Mouse (Mus musculus) embryonic facial prominence, embryonic 11.5 days (tissue): ENCODE measurements at regions not wholly inside any gene's neighbourhood (a gene's known extent, or its start where the extent isn't known, plus 50 kb on each side); places are given as distances from the start of the nearest gene placed in this dataset.

Experiments
- ATAC-seq: fragments of 200-750 bp; cut with Nextera tagmentation; replicated peaks from 2 replicates; pipeline ENCODE4 v1.8.0; 2017; ENCODE audit warnings: low read depth; ENCODE audit not compliant: insufficient number of reproducible peaks, low FRiP score, low TSS enrichment
- DNase-seq: peaks from one replicate; pipeline ENCODE4 v3.0.0-alpha.2; 2015; ENCODE audit warnings: low spot score
- H3K27ac ChIP-seq: fragments of 300-500 bp; sonication (generic); replicated peaks from 2 replicates; pipeline ENCODE4 v1.5.1; 2014; ENCODE audit warnings: mild to moderate bottlenecking, low read depth, low read length, control low read depth
- H3K27me3 ChIP-seq: fragments of 300-500 bp; sonication (generic); 2 replicates; pipeline ENCODE4 v1.6.1; 2014; ENCODE audit warnings: mild to moderate bottlenecking, low read length, moderate library complexity, mixed read lengths; ENCODE audit not compliant: control insufficient read depth, insufficient read depth
- H3K36me3 ChIP-seq: fragments of 300-500 bp; sonication (generic); replicated peaks from 2 replicates; pipeline ENCODE4 v1.6.1; 2014; ENCODE audit warnings: low read depth, mild to moderate bottlenecking, low read length, moderate library complexity, mixed read lengths; ENCODE audit not compliant: control insufficient read depth, insufficient read depth
- H3K4me1 ChIP-seq: fragments of 300-500 bp; sonication (generic); 2 replicates; pipeline ENCODE4 v1.6.1; 2014; ENCODE audit warnings: low read length, mixed read lengths; ENCODE audit not compliant: control insufficient read depth, insufficient read depth
- H3K4me2 ChIP-seq: fragments of 300-500 bp; sonication (generic); 2 replicates; pipeline ENCODE4 v1.6.1; 2014; ENCODE audit warnings: low read depth, mild to moderate bottlenecking, control low read depth, low read length, moderate library complexity
- H3K4me3 ChIP-seq: fragments of 300-500 bp; sonication (generic); 2 replicates; pipeline ENCODE4 v1.5.1; 2014; ENCODE audit warnings: low read depth, low read length, control low read depth
- H3K9ac ChIP-seq: fragments of 300-500 bp; sonication (generic); replicated peaks from 2 replicates; pipeline ENCODE4 v1.6.1; 2014; ENCODE audit warnings: mild to moderate bottlenecking, control low read depth, low read length
- H3K9me3 ChIP-seq: fragments of 300-500 bp; sonication (generic); replicated peaks from 2 replicates; pipeline ENCODE4 v1.6.1; 2016; ENCODE audit warnings: mild to moderate bottlenecking, low read length, inconsistent platforms, mixed read lengths; ENCODE audit not compliant: control insufficient read depth
- WGBS: fragments of 180-500 bp; shearing (Covaris S2); extraction: QIAGEN DNeasy Blood & Tissue Kit; methylation state at CpG from one replicate; pipeline ENCODE4 v1.1.7; 2014; 5-methylcytosine and 5-hydroxymethylcytosine counted together

DNA sequence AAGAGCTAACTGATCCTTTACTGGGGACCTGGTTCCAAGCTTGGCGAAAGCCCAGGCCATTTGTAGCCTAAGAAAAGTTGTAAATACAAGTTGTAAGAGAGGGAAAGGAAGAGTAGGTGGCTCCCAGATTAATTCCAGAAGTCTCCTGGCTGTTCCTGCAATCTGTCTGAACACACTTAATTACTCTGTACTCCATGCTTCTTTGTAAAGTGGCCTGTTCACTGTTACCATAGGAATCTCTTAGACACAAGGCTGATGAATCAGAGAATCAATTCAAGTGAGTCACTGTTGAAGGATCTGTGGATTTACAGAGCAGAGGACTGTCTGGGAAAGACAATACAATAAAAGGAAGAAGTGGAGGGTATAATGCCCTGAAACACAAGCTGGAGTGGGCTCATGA is 577.0 kb upstream of the Vstm2b start:
- no peak overlapping the region for H3K4me2 ChIP-seq
- H3K9me3 ChIP-seq = no peaks in the 10 kb centered on the region
- DNase-seq = no peak
- WGBS = 95% methylated on average over 1 of the region's 1 CpGs
- no peaks in the 10 kb centered on the region for H3K4me1 ChIP-seq
- ATAC-seq = no peak
- H3K9ac ChIP-seq = no peak overlapping the region
- no peak overlapping the region for H3K4me3 ChIP-seq
- no peaks in the 10 kb centered on the region for H3K36me3 ChIP-seq
- no peaks in the 10 kb centered on the region for H3K27me3 ChIP-seq
- H3K27ac ChIP-seq = no peak overlapping the region

DNA sequence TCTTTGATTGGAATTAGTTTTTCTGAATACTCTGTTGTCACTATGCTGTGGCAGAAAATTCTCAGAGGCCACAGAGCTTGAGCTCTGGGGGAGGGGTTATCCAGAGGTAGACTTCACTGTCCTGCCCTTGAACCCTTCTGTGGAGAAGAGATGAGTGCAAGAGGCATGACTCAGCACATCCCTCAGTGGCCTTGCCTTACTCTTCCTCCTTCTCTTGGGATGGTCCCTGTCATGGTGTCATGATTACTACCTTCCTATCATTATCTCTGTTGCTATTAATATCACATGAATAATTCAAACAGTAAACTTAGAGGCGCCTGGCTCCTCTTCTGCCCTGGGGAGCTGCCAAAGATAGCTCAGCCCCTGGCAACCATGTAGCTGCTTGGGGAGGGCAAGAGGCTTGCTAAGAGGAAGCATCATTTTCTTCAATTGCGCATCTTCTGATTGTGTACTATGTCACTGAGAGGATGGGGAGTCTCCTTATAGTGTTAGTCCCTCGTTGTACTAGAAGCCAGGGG is 572.9 kb upstream of the Vstm2b start:
- WGBS = 85% methylated on average over 3 of the region's 3 CpGs
- no peaks in the 10 kb centered on the region for H3K27me3 ChIP-seq
- ATAC-seq = no peak
- no peak for DNase-seq
- H3K9ac ChIP-seq = no peak overlapping the region
- H3K4me3 ChIP-seq = no peak overlapping the region
- H3K27ac ChIP-seq = no peak overlapping the region
- no peaks in the 10 kb centered on the region for H3K9me3 ChIP-seq
- no peaks in the 10 kb centered on the region for H3K4me1 ChIP-seq
- H3K4me2 ChIP-seq = no peak overlapping the region
- H3K36me3 ChIP-seq = no peaks in the 10 kb centered on the region

- H3K9ac ChIP-seq = no peak overlapping the region
- H3K27me3 ChIP-seq = no peaks in the 10 kb centered on the region
- H3K4me2 ChIP-seq = no peak overlapping the region
- H3K36me3 ChIP-seq = no peaks in the 10 kb centered on the region
- no peaks in the 10 kb centered on the region for H3K4me1 ChIP-seq
- no peak overlapping the region for H3K27ac ChIP-seq
- no peaks in the 10 kb centered on the region for H3K9me3 ChIP-seq
- DNase-seq (peak; percentile 56), ATAC-seq (peak; percentile 56; the same call in 1 of the 2 replicates)
- H3K4me3 ChIP-seq = no peak overlapping the region
- 35% methylated on average over 4 of the region's 4 CpGs for WGBS
These were observed 565.7 kb upstream of the Vstm2b start for GRCm38 (mm10) chr7:40332455-40332854.

DNA sequence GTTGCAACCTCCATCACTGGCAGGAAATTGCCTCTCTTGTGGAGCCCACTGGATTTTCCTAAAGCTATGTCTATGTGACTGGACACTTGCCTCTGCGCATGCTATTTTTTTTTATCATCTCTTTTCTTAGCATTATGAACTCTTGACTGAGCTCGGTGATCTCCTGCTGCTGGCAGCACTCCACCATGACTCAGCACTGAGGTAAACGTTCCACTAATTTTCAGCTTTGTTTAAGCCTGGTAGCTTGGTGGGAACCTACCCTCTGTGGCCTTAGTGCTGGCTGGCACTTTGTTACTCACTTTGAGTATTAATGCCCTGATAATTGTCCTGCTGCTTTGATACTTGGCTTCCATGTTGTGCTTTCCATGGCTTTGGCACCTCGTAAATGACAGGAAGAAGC is 545.8 kb upstream of the Vstm2b start:
- WGBS = 71% methylated on average over 4 of the region's 4 CpGs
- no peak for ATAC-seq
- Histone ChIP-seq H3K9ac (no peak overlapping the region), H3K36me3 (no peaks in the 10 kb centered on the region), H3K9me3 (no peaks in the 10 kb centered on the region), H3K4me3 (no peak overlapping the region), H3K27me3 (no peaks in the 10 kb centered on the region), H3K4me2 (no peak overlapping the region), H3K4me1 (no peaks in the 10 kb centered on the region), H3K27ac (no peak overlapping the region)
- no peak for DNase-seq

GRCm38 (mm10) chr7:40362719-40363118 is 535.4 kb upstream of the Vstm2b start:
- 14% methylated on average over 2 of the region's 2 CpGs for WGBS
- Histone ChIP-seq H3K9ac (no peak overlapping the region), H3K27me3 (no peaks in the 10 kb centered on the region), H3K9me3 (no peaks in the 10 kb centered on the region), H3K4me3 (no peak overlapping the region), H3K4me2 (no peak overlapping the region), H3K36me3 (no peaks in the 10 kb centered on the region), H3K4me1 (no peaks in the 10 kb centered on the region), H3K27ac (no peak overlapping the region)
- no peak for DNase-seq
- ATAC-seq = no peak

DNA sequence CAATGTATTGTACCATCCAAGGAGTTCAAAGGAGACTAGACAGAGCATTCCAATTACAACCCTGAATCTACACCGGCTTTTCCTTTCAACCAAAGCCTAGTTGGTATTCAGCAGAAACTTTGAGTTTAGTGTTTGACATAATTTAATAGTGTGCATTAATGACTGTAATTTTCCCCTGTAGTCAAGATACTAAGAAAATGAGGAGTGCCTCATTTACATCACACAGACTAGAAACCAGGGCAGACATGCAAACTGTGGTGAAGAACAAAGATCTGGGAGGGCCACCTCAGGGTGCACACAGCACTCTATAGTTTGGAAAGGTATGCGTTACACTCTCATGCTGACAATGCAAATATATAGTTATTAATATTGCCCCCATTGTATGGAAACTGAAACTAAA is 525.4 kb upstream of the Vstm2b start:
- H3K36me3 ChIP-seq = no peaks in the 10 kb centered on the region
- no peaks in the 10 kb centered on the region for H3K4me1 ChIP-seq
- H3K27ac ChIP-seq = no peak overlapping the region
- no peak overlapping the region for H3K9ac ChIP-seq
- ATAC-seq = no peak
- no peaks in the 10 kb centered on the region for H3K27me3 ChIP-seq
- no peak for DNase-seq
- WGBS = 87% methylated on average over 2 of the region's 2 CpGs
- no peak overlapping the region for H3K4me3 ChIP-seq
- no peak overlapping the region for H3K4me2 ChIP-seq
- no peaks in the 10 kb centered on the region for H3K9me3 ChIP-seq

- 93% methylated on average over 1 of the region's 1 CpGs for WGBS
- Histone ChIP-seq H3K9me3 (no peaks in the 10 kb centered on the region), H3K4me1 (no peaks in the 10 kb centered on the region), H3K4me2 (no peak overlapping the region), H3K9ac (no peak overlapping the region), H3K4me3 (no peak overlapping the region), H3K27me3 (no peaks in the 10 kb centered on the region), H3K36me3 (no peaks in the 10 kb centered on the region), H3K27ac (no peak overlapping the region)
- ATAC-seq = no peak
- DNase-seq = no peak
These were observed 520.3 kb upstream of the Vstm2b start for GRCm38 (mm10) chr7:40377839-40378238.

DNA sequence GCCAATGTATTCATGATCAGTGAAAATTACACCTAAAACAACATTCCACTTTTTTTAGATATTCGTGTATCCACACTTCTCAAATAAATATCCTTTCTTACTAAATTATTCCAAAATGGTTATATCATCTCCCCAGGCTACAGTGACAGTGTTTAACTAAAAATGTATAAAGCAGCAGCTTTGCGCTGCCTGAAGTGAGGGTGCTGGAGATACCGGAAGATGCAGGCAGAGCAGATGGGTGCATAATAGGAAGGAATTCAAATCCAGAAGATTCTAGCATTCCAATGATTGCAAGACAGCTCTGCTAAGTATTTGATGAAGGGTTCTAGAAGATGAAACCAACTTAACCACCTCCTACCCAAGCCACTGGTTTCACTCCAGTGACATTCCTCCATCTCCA is 516.9 kb upstream of the Vstm2b start:
- DNase-seq (no peak), ATAC-seq (no peak)
- no peak overlapping the region for H3K4me2 ChIP-seq
- WGBS = 83% methylated on average over 3 of the region's 3 CpGs
- H3K4me3 ChIP-seq = no peak overlapping the region
- H3K4me1 ChIP-seq = no peaks in the 10 kb centered on the region
- H3K27me3 ChIP-seq = no peaks in the 10 kb centered on the region
- no peak overlapping the region for H3K9ac ChIP-seq
- H3K36me3 ChIP-seq = no peaks in the 10 kb centered on the region
- no peak overlapping the region for H3K27ac ChIP-seq
- H3K9me3 ChIP-seq = no peaks in the 10 kb centered on the region
